Mouse (Mus musculus) frontal cortex, postnatal 10 days (tissue): ENCODE results near the gene Grm1.
"Not testable (repeated sequence)": the region's sequence is repeated elsewhere in the genome, so short reads cannot be mapped to it uniquely, and the experiment has no call there.

Experiments used
- DNase-seq, 2 experiments: peaks; one replicate each; pipeline ENCODE4 v3.0.0; 2022; ENCODE audit warnings: low spot score in 2 of 2, mixed read lengths in 1 of 2

Grm1 gene

GRCm38 (mm10) chr10:11081611-11082398 lies at the start of gene Grm1:
Gene Grm1, minus strand, starts transcription at chr10:11082356.
- peak in 1 of 2 experiments; percentile 51 for DNase-seq

- DNase-seq = no peak
Observed at GRCm38 (mm10) chr10:11121781-11122180, 39.6 kb upstream of the Grm1 start.

GRCm38 (mm10) chr10:11098475-11099044 lies 16.4 kb upstream of the Grm1 start:
- no peak for DNase-seq

GRCm38 (mm10) chr10:11086348-11086747 lies 4.2 kb upstream of the Grm1 start:
- no peak for DNase-seq

- no peak for DNase-seq
Observed at GRCm38 (mm10) chr10:11080725-11081610, 1.2 kb downstream of the Grm1 start.

- no peak for DNase-seq
Observed at GRCm38 (mm10) chr10:11080013-11080724, 2.0 kb downstream of the Grm1 start.

- DNase-seq = no peak
Observed at GRCm38 (mm10) chr10:11079506-11079905, 2.6 kb downstream of the Grm1 start.

- DNase-seq = no peak
Observed at GRCm38 (mm10) chr10:11065136-11065535, 17.0 kb downstream of the Grm1 start.

- peak in 1 of 2 experiments; percentile 17 for DNase-seq
Observed at GRCm38 (mm10) chr10:11061318-11062071, 20.7 kb downstream of the Grm1 start.

- DNase-seq = no peak
Observed at GRCm38 (mm10) chr10:11049361-11049760, 32.8 kb downstream of the Grm1 start.

- not testable (repeated sequence) for DNase-seq
Observed at GRCm38 (mm10) chr10:11045421-11045820, 36.7 kb downstream of the Grm1 start.

- DNase-seq = no peak
Observed at GRCm38 (mm10) chr10:11044455-11045106, 37.6 kb downstream of the Grm1 start.

- DNase-seq = no peak
Observed at GRCm38 (mm10) chr10:11039323-11039722, 42.8 kb downstream of the Grm1 start.

GRCm38 (mm10) chr10:11032221-11032620 lies 49.9 kb downstream of the Grm1 start:
- DNase-seq = no peak

GRCm38 (mm10) chr10:11025764-11026518 lies 56.2 kb downstream of the Grm1 start:
- DNase-seq = no peak

- no peak for DNase-seq
Observed at GRCm38 (mm10) chr10:11018970-11019531, 63.1 kb downstream of the Grm1 start.

- no peak for DNase-seq
Observed at GRCm38 (mm10) chr10:11013653-11014052, 68.5 kb downstream of the Grm1 start.

- DNase-seq = no peak
Observed at GRCm38 (mm10) chr10:10996766-10997165, 85.4 kb downstream of the Grm1 start.

- DNase-seq = no peak
Observed at GRCm38 (mm10) chr10:10991708-10992107, 90.4 kb downstream of the Grm1 start.
